Mouse (Mus musculus) left cerebral cortex, adult 8-10 months (tissue): ENCODE measurements at regions not wholly inside any gene's neighbourhood (a gene's known extent, or its start where the extent isn't known, plus 50 kb on each side); places are given as distances from the start of the nearest gene placed in this dataset.
"Not testable (repeated sequence)": the region's sequence is repeated elsewhere in the genome, so short reads cannot be mapped to it uniquely, and the experiment has no call there.

Source experiments
- DNase-seq, 2 experiments: peaks; one replicate each; pipeline ENCODE4 v3.0.0; 2022; ENCODE audit warnings: low spot score in 2 of 2

DNA sequence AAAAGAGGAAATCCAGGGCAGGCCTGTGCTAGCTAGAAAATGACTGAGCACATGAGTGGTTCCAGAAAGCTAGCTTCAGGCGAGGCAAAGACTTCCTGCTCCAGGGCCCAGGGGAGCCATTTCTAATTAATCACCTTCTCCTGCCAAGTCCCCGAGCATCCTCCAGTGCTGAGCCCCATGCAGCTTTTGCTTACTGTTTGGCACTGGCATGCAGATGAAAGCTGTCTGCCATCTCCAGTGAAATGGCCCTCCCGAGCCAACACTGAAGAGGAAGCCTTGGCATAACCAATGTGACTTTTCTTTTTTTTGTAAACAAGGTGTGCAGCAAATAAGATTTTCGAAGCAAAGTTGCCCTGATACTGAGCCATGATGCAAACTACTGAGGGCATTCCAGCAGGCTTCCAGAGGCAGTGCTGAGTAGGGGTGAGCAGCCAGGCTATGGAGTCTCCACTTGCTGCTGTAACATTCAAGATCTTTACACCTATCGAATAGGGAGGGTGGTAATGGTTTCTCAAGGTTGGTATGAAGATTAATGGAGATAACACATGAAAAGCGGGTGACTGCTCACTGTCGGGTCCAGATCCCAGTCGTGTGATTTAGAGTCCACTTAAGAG, 125.4 kb upstream of the Immp2l start:
- DNase-seq = no peak

- DNase-seq = no peak
These were observed 118.1 kb upstream of the Immp2l start for GRCm38 (mm10) chr12:40905650-40906338.

DNA sequence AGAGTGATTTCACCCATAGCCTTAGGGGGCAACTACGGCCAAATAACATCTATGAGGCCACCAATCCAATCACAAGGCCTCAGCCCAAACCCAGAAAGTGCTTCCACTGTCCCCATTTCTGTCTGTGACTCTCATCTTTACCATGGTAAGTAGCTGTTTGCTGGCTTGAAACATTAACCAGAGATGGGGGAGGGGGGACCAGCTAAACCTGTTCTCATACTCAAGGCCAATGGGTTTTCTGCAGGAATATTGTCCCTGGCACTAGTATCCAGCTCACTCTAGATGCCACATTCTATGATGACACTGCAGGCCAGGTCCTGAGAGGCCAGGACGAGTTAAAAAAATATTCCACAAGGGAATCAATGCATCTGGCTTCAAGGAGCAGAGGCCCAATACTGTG, 117.1 kb upstream of the Immp2l start:
- DNase-seq = no peak

GRCm38 (mm10) chr12:40908809-40909795, 114.8 kb upstream of the Immp2l start:
- no peak for DNase-seq

GRCm38 (mm10) chr12:40917486-40917885, 106.4 kb upstream of the Immp2l start:
- no peak for DNase-seq

- DNase-seq = no peak
These were observed 101.9 kb upstream of the Immp2l start for GRCm38 (mm10) chr12:40921988-40922387.

DNA sequence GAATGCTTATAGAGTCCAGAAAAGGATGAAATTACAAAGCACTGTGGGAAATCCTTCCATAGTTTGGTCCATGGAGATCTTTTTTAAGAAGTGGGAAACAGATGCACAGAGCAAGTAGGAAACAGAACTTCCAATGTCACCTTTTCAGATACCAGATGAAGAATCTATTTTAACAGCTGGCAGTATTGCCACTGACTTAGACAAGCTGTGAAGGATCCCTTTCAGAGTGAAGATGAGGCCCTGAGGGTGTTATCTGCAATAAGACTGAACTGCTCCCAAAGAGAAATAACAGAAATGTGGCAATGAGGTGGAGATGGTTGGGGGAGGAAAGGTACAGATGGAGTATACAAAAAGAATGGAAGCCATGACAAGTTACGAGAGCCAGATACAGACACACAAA, 97.2 kb upstream of the Immp2l start:
- peak in 1 of 2 experiments; percentile 9 for DNase-seq

GRCm38 (mm10) chr12:40929409-40929808, 94.5 kb upstream of the Immp2l start:
- not testable (repeated sequence) for DNase-seq

- no peak for DNase-seq
These were observed 88.7 kb upstream of the Immp2l start for GRCm38 (mm10) chr12:40935098-40935759.

DNA sequence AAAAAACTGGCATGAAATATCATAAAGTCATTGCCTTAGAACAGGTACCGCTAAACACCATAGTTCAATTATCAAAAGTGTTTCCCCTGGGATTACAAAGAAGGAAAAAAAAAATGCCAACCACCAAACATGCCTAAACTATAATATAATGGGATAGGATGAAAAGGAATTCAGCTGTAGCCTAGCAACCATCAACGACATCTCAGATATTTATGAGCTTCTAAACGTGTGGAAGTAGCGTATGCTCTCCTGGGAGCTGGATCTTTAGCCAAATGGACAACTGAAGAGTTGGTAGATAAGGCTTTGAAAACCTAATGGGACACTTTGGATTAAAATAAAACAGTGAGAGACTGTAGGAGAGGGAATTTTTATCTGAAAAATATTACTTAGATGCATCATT, 86.9 kb upstream of the Immp2l start:
- DNase-seq = no peak

GRCm38 (mm10) chr12:40946888-40947287, 77.0 kb upstream of the Immp2l start:
- DNase-seq = no peak

DNA sequence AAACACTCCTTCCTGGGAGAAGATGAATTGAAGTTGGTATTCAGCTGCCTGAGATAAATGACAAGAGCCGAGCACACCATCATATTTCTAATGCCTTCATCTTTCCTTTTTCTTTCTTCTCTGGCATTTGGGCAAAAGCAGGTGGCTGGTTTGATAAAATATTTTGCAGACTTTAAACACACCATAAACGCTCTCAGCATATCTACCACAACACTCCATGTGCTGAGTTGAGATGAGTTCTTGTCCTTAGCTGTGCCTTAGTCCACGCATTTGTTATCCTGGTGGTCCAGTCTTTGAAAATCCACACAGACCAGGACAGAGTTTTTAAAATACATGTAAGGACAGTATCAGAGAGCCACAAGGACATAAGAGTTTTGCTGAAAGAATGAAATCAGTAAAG, 74.3 kb upstream of the Immp2l start:
- no peak for DNase-seq

GRCm38 (mm10) chr12:40958536-40958935, 65.4 kb upstream of the Immp2l start:
- DNase-seq = no peak

GRCm38 (mm10) chr12:40964996-40965395, 58.9 kb upstream of the Immp2l start:
- DNase-seq = no peak

DNA sequence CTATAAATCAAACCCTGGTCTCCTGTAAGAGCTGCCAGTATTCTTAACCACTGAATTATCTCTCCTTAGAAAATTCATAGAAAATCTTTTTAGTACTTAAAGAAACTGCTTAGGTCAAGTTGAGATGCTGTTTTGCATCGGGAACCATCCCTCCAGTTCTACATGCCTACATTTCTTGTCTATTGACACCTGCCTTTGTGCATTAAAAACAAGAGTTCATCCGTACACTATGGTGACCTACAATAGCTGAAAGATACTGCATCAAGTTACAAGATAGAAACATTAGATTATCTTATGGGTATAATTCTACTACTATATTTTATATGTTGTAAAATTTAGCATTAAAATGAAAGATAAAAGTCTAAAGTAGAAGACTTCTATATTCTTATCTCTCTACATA, 57.6 kb upstream of the Immp2l start:
- DNase-seq = no peak

DNA sequence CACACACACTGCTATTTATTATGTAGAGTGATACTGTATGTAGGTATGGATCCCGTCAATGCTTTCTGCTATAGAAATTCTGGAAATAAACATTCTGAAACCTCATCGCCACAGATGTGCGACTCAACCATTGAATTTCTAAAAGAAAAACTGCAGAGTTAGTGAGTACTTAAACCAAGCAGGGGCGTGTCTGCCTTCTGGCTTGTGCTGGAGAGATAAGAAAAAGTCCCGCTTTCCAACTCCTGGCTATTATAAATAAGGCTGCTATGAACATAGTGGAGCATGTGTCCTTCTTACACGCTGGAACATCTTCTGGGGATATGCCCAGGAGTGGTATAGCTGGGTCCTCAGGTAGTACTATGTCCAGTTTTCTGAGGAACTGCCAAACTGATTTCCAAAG, 57.2 kb upstream of the Immp2l start:
- DNase-seq = not testable (repeated sequence)

DNA sequence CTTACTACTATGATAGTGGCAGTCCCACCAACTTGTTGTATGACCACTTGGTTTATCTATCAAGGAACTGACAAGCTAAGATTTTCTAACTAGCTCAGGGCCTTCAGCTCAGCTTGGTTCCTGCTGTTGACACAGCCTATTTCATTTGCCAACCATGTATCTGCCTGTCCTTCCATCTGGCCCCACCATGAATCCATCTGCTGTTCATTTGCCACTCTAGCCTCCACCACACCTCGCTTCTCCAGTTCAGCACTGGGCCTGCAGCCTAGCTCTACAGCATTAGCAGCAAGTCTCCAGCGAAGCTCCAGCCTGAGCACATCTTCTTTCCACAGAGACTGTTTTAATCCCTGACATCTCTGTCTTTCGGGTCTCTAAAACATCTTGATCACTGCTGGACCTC, 51.0 kb upstream of the Immp2l start:
- no peak for DNase-seq
